Mouse (Mus musculus) neural tube, embryonic 15.5 days (tissue): ENCODE results near the gene Cpm. TPM values are rescaled to one million over a fixed set of nuclear protein-coding genes. Genes with fewer than 3 reads are reported as not detected.

Experiments
- ATAC-seq: fragments of 200-750 bp; cut with Nextera tagmentation; 2 replicates; pipeline ENCODE4 v1.8.0; 2017; ENCODE audit warnings: mild to moderate bottlenecking, moderate TSS enrichment, moderate library complexity; ENCODE audit not compliant: low FRiP score
- H3K27ac ChIP-seq: fragments of 300-500 bp; sonication (generic); replicated peaks from 2 replicates; pipeline ENCODE4 v1.5.1; 2015; ENCODE audit warnings: mild to moderate bottlenecking, inconsistent platforms
- H3K27me3 ChIP-seq: fragments of 300-500 bp; sonication (generic); replicated peaks from 2 replicates; pipeline ENCODE4 v1.6.1; 2015; ENCODE audit warnings: inconsistent platforms
- H3K36me3 ChIP-seq: fragments of 300-500 bp; sonication (generic); 2 replicates; pipeline ENCODE4 v1.6.1; 2015; ENCODE audit warnings: inconsistent platforms
- H3K4me1 ChIP-seq: fragments of 300-500 bp; sonication (generic); 2 replicates; pipeline ENCODE4 v1.6.1; 2015; ENCODE audit warnings: inconsistent platforms
- H3K4me2 ChIP-seq: fragments of 300-500 bp; sonication (generic); 2 replicates; pipeline ENCODE4 v1.6.1; 2015; ENCODE audit warnings: inconsistent platforms, mild to moderate bottlenecking, moderate library complexity
- H3K4me3 ChIP-seq: fragments of 300-500 bp; sonication (generic); replicated peaks from 2 replicates; pipeline ENCODE4 v1.5.1; 2015; ENCODE audit warnings: mild to moderate bottlenecking, inconsistent platforms
- H3K9ac ChIP-seq: fragments of 300-500 bp; sonication (generic); replicated peaks from 2 replicates; pipeline ENCODE4 v1.6.1; 2015; ENCODE audit warnings: mild to moderate bottlenecking, inconsistent platforms
- H3K9me3 ChIP-seq: fragments of 300-500 bp; sonication (generic); replicated peaks from 2 replicates; pipeline ENCODE4 v1.6.1; 2016; ENCODE audit warnings: inconsistent platforms
- whole genome bisulfite sequencing: fragments of 180-500 bp; shearing (Covaris S2); methylation state at CpG from one replicate; pipeline ENCODE4 v1.1.7; 2015; ENCODE audit warnings: mixed read lengths; 5-methylcytosine and 5-hydroxymethylcytosine counted together
- polyA plus RNA-seq: library from polyadenylated mRNA; unstranded; fragments of >200 nt; fragmentation: Nextera tagmentation; extraction: Ambion mirVana; gene quantifications from 2 replicates; pipeline ENCODE4 v1.2.1, GENCODE M21; 2015

Gene Cpm
- polyA plus RNA-seq, 1 experiment from 2014 or later: 4.1 TPM

- Histone ChIP-seq H3K9me3 (no peaks in the 10 kb centered on the region), H3K36me3 (no peaks in the 10 kb centered on the region), H3K4me1 (no peaks in the 10 kb centered on the region), H3K27me3 (peaks cover 17% of the 10 kb centered on the region), H3K4me3 (no peak overlapping the region), H3K4me2 (no peak overlapping the region), H3K27ac (no peak overlapping the region), H3K9ac (no peak overlapping the region)
- 97% methylated on average over 8 of the region's 8 CpGs for WGBS
- ATAC-seq: no peak
These were observed 5.9 kb downstream of the Cpm start for GRCm38 (mm10) chr10:117635078-117635771.

GRCm38 (mm10) chr10:117635823-117636589 is 6.7 kb downstream of the Cpm start:
- no peak overlapping the region for H3K4me3 ChIP-seq
- H3K4me2 ChIP-seq: no peak overlapping the region
- H3K4me1 ChIP-seq: no peaks in the 10 kb centered on the region
- no peaks in the 10 kb centered on the region for H3K36me3 ChIP-seq
- H3K9me3 ChIP-seq: no peaks in the 10 kb centered on the region
- H3K9ac ChIP-seq: no peak overlapping the region
- peaks cover 10% of the 10 kb centered on the region for H3K27me3 ChIP-seq
- WGBS: 95% methylated on average over 3 of the region's 3 CpGs
- no peak overlapping the region for H3K27ac ChIP-seq
- no peak for ATAC-seq

- Histone ChIP-seq H3K9me3 (no peaks in the 10 kb centered on the region), H3K4me3 (no peak overlapping the region), H3K4me1 (no peaks in the 10 kb centered on the region), H3K36me3 (no peaks in the 10 kb centered on the region), H3K27me3 (no peaks in the 10 kb centered on the region), H3K9ac (no peak overlapping the region), H3K27ac (no peak overlapping the region), H3K4me2 (no peak overlapping the region)
- ATAC-seq: no peak
- WGBS: 76% methylated on average over 9 of the region's 9 CpGs
These were observed 7.9 kb downstream of the Cpm start for GRCm38 (mm10) chr10:117637062-117637744.

- Histone ChIP-seq H3K4me2 (no peak overlapping the region), H3K27ac (no peak overlapping the region), H3K4me1 (no peaks in the 10 kb centered on the region), H3K4me3 (no peak overlapping the region), H3K9me3 (no peaks in the 10 kb centered on the region), H3K36me3 (no peaks in the 10 kb centered on the region), H3K9ac (no peak overlapping the region), H3K27me3 (no peaks in the 10 kb centered on the region)
- 55% methylated on average over 9 of the region's 9 CpGs for WGBS
- ATAC-seq: no peak
These were observed 8.7 kb downstream of the Cpm start for GRCm38 (mm10) chr10:117637745-117638577.

- Histone ChIP-seq H3K4me2 (no peak overlapping the region), H3K36me3 (no peaks in the 10 kb centered on the region), H3K4me1 (0 out of 2 replicates have a peak, but pooled peaks cover 3% of the 10 kb centered on the region), H3K4me3 (no peak overlapping the region), H3K9ac (no peak overlapping the region), H3K27me3 (no peaks in the 10 kb centered on the region), H3K9me3 (no peaks in the 10 kb centered on the region), H3K27ac (no peak overlapping the region)
- WGBS: 67% methylated on average over 7 of the region's 7 CpGs
- ATAC-seq: no peak
These were observed 9.4 kb downstream of the Cpm start for GRCm38 (mm10) chr10:117638578-117639220.

- Histone ChIP-seq H3K27ac (no peak overlapping the region), H3K36me3 (no peaks in the 10 kb centered on the region), H3K27me3 (no peaks in the 10 kb centered on the region), H3K4me3 (no peak overlapping the region), H3K9me3 (no peaks in the 10 kb centered on the region), H3K4me2 (no peak overlapping the region), H3K9ac (no peak overlapping the region), H3K4me1 (0 out of 2 replicates have a peak, but pooled peaks cover 8% of the 10 kb centered on the region)
- ATAC-seq: no peak
- WGBS: 91% methylated on average over 8 of the region's 8 CpGs
These were observed 9.9 kb downstream of the Cpm start for GRCm38 (mm10) chr10:117639221-117639599.

- 58% methylated on average over 21 of the region's 21 CpGs for WGBS
- 0 out of 2 replicates have a peak, but pooled peaks cover 8% of the 10 kb centered on the region for H3K4me1 ChIP-seq
- no peaks in the 10 kb centered on the region for H3K27me3 ChIP-seq
- no peaks in the 10 kb centered on the region for H3K36me3 ChIP-seq
- H3K9me3 ChIP-seq: no peaks in the 10 kb centered on the region
- ATAC-seq: no peak
- no peak overlapping the region for H3K4me2 ChIP-seq
- no peak overlapping the region for H3K4me3 ChIP-seq
- no peak overlapping the region for H3K9ac ChIP-seq
- no peak overlapping the region for H3K27ac ChIP-seq
These were observed 10.7 kb downstream of the Cpm start for GRCm38 (mm10) chr10:117639899-117640594.

- Histone ChIP-seq H3K4me3 (no peak overlapping the region), H3K9ac (no peak overlapping the region), H3K36me3 (no peaks in the 10 kb centered on the region), H3K27me3 (no peaks in the 10 kb centered on the region), H3K4me2 (no peak overlapping the region), H3K9me3 (no peaks in the 10 kb centered on the region), H3K4me1 (0 out of 2 replicates have a peak, but pooled peaks cover 8% of the 10 kb centered on the region), H3K27ac (no peak overlapping the region)
- 78% methylated on average over 7 of the region's 7 CpGs for WGBS
- ATAC-seq: no peak
These were observed 11.3 kb downstream of the Cpm start for GRCm38 (mm10) chr10:117640595-117641078.

- Histone ChIP-seq H3K36me3 (no peaks in the 10 kb centered on the region), H3K27me3 (no peaks in the 10 kb centered on the region), H3K9me3 (no peaks in the 10 kb centered on the region), H3K4me1 (0 out of 2 replicates have a peak, but pooled peaks cover 8% of the 10 kb centered on the region), H3K4me3 (no peak overlapping the region), H3K4me2 (peak overlapping the region; percentile 2; the same call in 1 of the 2 replicates), H3K9ac (no peak overlapping the region), H3K27ac (no peak overlapping the region)
- WGBS: 69% methylated on average over 20 of the region's 20 CpGs
- ATAC-seq: no peak
These were observed 12.3 kb downstream of the Cpm start for GRCm38 (mm10) chr10:117641400-117642200.

GRCm38 (mm10) chr10:117642201-117642450 is 12.8 kb downstream of the Cpm start:
- no peaks in the 10 kb centered on the region for H3K36me3 ChIP-seq
- H3K4me2 ChIP-seq: no peak overlapping the region
- 84% methylated on average over 9 of the region's 9 CpGs for WGBS
- no peak overlapping the region for H3K9ac ChIP-seq
- ATAC-seq: no peak
- no peaks in the 10 kb centered on the region for H3K9me3 ChIP-seq
- H3K27me3 ChIP-seq: no peaks in the 10 kb centered on the region
- no peak overlapping the region for H3K27ac ChIP-seq
- H3K4me1 ChIP-seq: peaks cover 12% of the 10 kb centered on the region; the same call in 1 of the 2 replicates
- H3K4me3 ChIP-seq: no peak overlapping the region
